Mouse (Mus musculus) intestine, postnatal 0 days (tissue): ENCODE results near the gene Mx1. TPM values are rescaled to one million over a fixed set of nuclear protein-coding genes. Genes with fewer than 3 reads are reported as not detected.

Experiments
- ATAC-seq: fragments of 200-750 bp; cut with Nextera tagmentation; 2 replicates; pipeline ENCODE4 v1.8.0; 2017; ENCODE audit warnings: mild to moderate bottlenecking, moderate TSS enrichment, moderate library complexity
- H3K27ac ChIP-seq: fragments of 300-500 bp; sonication (generic); 2 replicates; pipeline ENCODE4 v1.5.1; 2014; ENCODE audit warnings: mild to moderate bottlenecking, low read depth, low read length, moderate library complexity
- H3K27me3 ChIP-seq: fragments of 300-500 bp; sonication (generic); replicated peaks from 2 replicates; pipeline ENCODE4 v1.6.1; 2014; ENCODE audit warnings: low read length, mixed read lengths; ENCODE audit not compliant: control insufficient read depth, insufficient read depth
- H3K36me3 ChIP-seq: fragments of 300-500 bp; sonication (generic); 2 replicates; pipeline ENCODE4 v1.6.1; 2014; ENCODE audit warnings: mild to moderate bottlenecking, moderate library complexity; ENCODE audit not compliant: control insufficient read depth, insufficient read depth
- H3K4me1 ChIP-seq: fragments of 300-500 bp; sonication (generic); replicated peaks from 2 replicates; pipeline ENCODE4 v1.6.1; 2014; ENCODE audit warnings: antibody characterized with exemption, low read length, mixed read lengths; ENCODE audit not compliant: control insufficient read depth, insufficient read depth
- H3K4me2 ChIP-seq: fragments of 300-500 bp; sonication (generic); replicated peaks from 2 replicates; pipeline ENCODE4 v1.6.1; 2014; ENCODE audit warnings: low read depth, mild to moderate bottlenecking, moderate library complexity
- H3K4me3 ChIP-seq: fragments of 300-500 bp; sonication (generic); 2 replicates; pipeline ENCODE4 v1.5.1; 2014; ENCODE audit warnings: low read depth, low read length
- H3K9ac ChIP-seq: fragments of 300-500 bp; sonication (generic); 2 replicates; pipeline ENCODE4 v1.6.1; 2014; ENCODE audit warnings: mild to moderate bottlenecking, low read depth, low read length
- H3K9me3 ChIP-seq: fragments of 300-500 bp; sonication (generic); 2 replicates; pipeline ENCODE4 v1.6.1; 2016; ENCODE audit warnings: mixed run types; ENCODE audit not compliant: control insufficient read depth
- CTCF ChIP-seq: sonication (generic); IDR thresholded peaks from 2 replicates; pipeline ENCODE4 v1.5.1; 2016; ENCODE audit warnings: low read depth, mild to moderate bottlenecking, control low read depth, antibody characterized with exemption, moderate library complexity
- WGBS: fragments of 180-500 bp; shearing (Covaris S2); extraction: QIAGEN DNeasy Blood & Tissue Kit; methylation state at CpG from one replicate; pipeline ENCODE4 v1.1.7; 2014; 5-methylcytosine and 5-hydroxymethylcytosine counted together
- polyA plus RNA-seq: library from polyadenylated mRNA; unstranded; fragments of >200 nt; fragmentation: Nextera tagmentation; extraction: Ambion mirVana; gene quantifications from 2 replicates; pipeline ENCODE4 v1.2.1, GENCODE M21; 2015

The Mx1 gene
- polyA plus RNA-seq, 1 experiment from 2014 or later, result 0.18 TPM

DNA sequence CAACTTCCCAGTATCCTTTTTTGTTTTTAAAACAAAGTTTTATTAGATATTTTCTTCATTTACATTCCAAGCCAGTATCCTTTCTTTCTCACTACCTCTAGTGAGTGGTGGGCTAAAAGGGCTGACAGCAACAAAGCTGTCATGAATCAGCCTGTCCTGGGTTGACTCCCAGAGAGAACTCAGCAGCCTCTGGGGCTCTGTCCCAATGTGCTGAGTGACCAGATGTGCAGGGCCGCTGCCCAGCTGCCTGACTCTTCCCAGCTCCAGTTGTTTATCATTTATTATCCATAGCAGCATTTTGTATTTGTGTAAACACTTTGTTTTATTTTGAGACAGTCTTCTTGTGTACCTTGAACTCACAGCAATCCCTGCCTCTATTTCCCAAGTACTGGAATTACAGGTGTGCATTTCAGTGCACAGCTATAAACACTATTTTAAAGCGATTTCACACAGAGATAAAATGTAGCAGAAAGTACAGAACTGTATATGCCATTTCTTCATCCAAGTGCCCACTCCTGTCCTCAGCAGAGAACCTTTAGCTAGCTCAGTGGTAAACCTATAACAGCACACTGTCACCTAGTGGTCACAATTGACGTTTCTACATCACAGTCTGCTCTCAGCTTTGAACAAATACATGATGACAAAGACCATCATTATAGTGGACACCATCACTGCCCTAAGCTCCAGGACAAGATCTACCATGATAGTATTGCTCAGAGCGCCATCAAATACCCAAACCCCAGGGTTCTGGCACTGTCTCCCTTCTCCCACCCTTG, 3.7 kb upstream of the Mx1 start:
- Histone ChIP-seq H3K4me1 (no peaks in the 10 kb centered on the region), H3K4me2 (no peak overlapping the region), H3K27ac (no peak overlapping the region), H3K27me3 (no peaks in the 10 kb centered on the region), H3K36me3 (no peaks in the 10 kb centered on the region), H3K9ac (no peak overlapping the region), H3K4me3 (no peak overlapping the region), H3K9me3 (no peaks in the 10 kb centered on the region)
- peak; percentile 81 for TF ChIP-seq CTCF
- 59% methylated on average over 4 of the region's 4 CpGs for WGBS
- ATAC-seq, result no peak

DNA sequence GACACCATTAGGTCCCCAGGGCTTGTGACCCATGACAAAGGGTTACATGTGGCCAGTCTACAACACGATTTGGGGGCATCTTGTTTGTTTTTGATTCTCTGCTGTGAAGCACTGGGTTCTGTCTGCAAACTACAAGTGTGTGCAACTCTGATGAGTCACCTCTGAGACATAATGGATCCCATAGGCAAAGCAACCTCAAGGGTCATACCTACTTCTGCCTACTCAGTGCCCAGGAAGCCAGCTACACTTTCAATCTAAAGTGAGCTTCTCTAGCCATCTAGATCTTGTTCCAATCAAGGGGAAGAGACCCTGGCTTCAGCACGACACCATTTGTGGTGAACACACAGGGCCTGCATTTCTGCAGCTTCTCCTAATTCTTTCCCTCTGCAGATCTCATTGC, 1.4 kb downstream of the Mx1 start:
- 77% methylated on average over 2 of the region's 2 CpGs for WGBS
- no peak overlapping the region for H3K27ac ChIP-seq
- no peak overlapping the region for H3K4me2 ChIP-seq
- H3K4me1 ChIP-seq, result no peaks in the 10 kb centered on the region
- H3K36me3 ChIP-seq, result no peaks in the 10 kb centered on the region
- no peak overlapping the region for H3K4me3 ChIP-seq
- H3K9me3 ChIP-seq, result no peaks in the 10 kb centered on the region
- no peak for TF ChIP-seq CTCF
- H3K9ac ChIP-seq, result no peak overlapping the region
- no peaks in the 10 kb centered on the region for H3K27me3 ChIP-seq
- ATAC-seq, result no peak

GRCm38 (mm10) chr16:97459831-97460230, 2.9 kb downstream of the Mx1 start:
- no peaks in the 10 kb centered on the region for H3K4me1 ChIP-seq
- no peak overlapping the region for H3K4me3 ChIP-seq
- H3K27ac ChIP-seq, result no peak overlapping the region
- no peaks in the 10 kb centered on the region for H3K36me3 ChIP-seq
- H3K4me2 ChIP-seq, result no peak overlapping the region
- no peaks in the 10 kb centered on the region for H3K9me3 ChIP-seq
- no peak for TF ChIP-seq CTCF
- WGBS, result 80% methylated on average over 1 of the region's 1 CpGs
- no peak for ATAC-seq
- no peak overlapping the region for H3K9ac ChIP-seq
- H3K27me3 ChIP-seq, result no peaks in the 10 kb centered on the region

GRCm38 (mm10) chr16:97447386-97447785, 15.3 kb downstream of the Mx1 start:
- Histone ChIP-seq H3K4me2 (no peak overlapping the region), H3K36me3 (no peaks in the 10 kb centered on the region), H3K27ac (no peak overlapping the region), H3K9me3 (no peaks in the 10 kb centered on the region), H3K4me3 (no peak overlapping the region), H3K4me1 (no peaks in the 10 kb centered on the region), H3K9ac (no peak overlapping the region), H3K27me3 (no peaks in the 10 kb centered on the region)
- TF ChIP-seq CTCF, result no peak
- no peak for ATAC-seq

DNA sequence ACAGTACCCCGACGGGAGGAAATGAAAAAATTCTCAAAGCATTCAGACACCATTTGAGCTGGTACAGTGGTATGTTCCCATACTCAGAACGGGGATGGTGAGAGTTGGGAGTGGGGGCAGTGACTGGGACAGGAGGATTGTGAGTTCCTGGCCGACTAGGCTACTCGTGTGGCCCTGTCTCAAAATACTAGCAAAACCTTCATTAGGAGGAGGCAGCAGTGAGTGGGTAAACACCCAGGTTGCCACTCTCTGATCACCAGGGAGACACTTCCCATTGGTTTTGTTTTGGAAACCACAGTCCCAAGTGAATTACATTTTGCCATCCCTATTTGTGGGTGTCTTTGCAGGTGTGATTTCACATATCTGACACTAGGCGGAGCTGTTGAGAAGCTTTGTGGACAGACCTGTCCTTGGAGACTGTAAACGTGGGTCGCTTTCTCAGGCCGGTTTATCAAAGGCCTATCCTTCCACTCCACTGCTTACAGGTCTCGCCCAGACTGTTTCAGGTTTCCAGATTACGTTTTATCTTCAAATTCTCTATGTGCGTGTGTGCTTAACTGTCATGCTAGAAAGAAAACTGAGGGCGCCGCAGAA, 18.9 kb downstream of the Mx1 start:
- H3K4me3 ChIP-seq, result no peak overlapping the region
- no peaks in the 10 kb centered on the region for H3K9me3 ChIP-seq
- peak; percentile 60; the same call in 1 of the 2 replicates for ATAC-seq
- H3K27me3 ChIP-seq, result no peaks in the 10 kb centered on the region
- no peak overlapping the region for H3K4me2 ChIP-seq
- TF ChIP-seq CTCF, result peak; percentile 93
- no peaks in the 10 kb centered on the region for H3K36me3 ChIP-seq
- no peak overlapping the region for H3K27ac ChIP-seq
- no peak overlapping the region for H3K9ac ChIP-seq
- H3K4me1 ChIP-seq, result no peaks in the 10 kb centered on the region
- whole genome bisulfite sequencing, result 47% methylated on average over 14 of the region's 14 CpGs

- TF ChIP-seq CTCF, result no peak
- H3K27me3 ChIP-seq, result no peaks in the 10 kb centered on the region
- WGBS, result 69% methylated on average over 9 of the region's 9 CpGs
- H3K4me1 ChIP-seq, result no peaks in the 10 kb centered on the region
- no peak for ATAC-seq
- no peak overlapping the region for H3K4me3 ChIP-seq
- H3K36me3 ChIP-seq, result no peaks in the 10 kb centered on the region
- H3K27ac ChIP-seq, result no peak overlapping the region
- H3K4me2 ChIP-seq, result no peak overlapping the region
- H3K9me3 ChIP-seq, result no peaks in the 10 kb centered on the region
- H3K9ac ChIP-seq, result no peak overlapping the region
Observed at GRCm38 (mm10) chr16:97441967-97442366, 20.7 kb downstream of the Mx1 start.
